Mouse (Mus musculus) cerebellum, adult 2 months (tissue): Measurements from ENCODE around the gene Tbl1x.

ENCODE experiments used
- CTCF ChIP-seq: fragments of 200-500 bp; IDR thresholded peaks from 2 replicates; pipeline ENCODE4 v1.5.1; 2011; ENCODE audit warnings: low read depth, mild to moderate bottlenecking, control low read depth, low read length, moderate library complexity, borderline replicate concordance; ENCODE audit not compliant: insufficient read depth
- POLR2A ChIP-seq: fragments of 200-500 bp; IDR thresholded peaks from 2 replicates; pipeline ENCODE4 v1.6.1; 2011; ENCODE audit warnings: low read length, control low read depth, borderline replicate concordance; ENCODE audit not compliant: insufficient read depth

DNA sequence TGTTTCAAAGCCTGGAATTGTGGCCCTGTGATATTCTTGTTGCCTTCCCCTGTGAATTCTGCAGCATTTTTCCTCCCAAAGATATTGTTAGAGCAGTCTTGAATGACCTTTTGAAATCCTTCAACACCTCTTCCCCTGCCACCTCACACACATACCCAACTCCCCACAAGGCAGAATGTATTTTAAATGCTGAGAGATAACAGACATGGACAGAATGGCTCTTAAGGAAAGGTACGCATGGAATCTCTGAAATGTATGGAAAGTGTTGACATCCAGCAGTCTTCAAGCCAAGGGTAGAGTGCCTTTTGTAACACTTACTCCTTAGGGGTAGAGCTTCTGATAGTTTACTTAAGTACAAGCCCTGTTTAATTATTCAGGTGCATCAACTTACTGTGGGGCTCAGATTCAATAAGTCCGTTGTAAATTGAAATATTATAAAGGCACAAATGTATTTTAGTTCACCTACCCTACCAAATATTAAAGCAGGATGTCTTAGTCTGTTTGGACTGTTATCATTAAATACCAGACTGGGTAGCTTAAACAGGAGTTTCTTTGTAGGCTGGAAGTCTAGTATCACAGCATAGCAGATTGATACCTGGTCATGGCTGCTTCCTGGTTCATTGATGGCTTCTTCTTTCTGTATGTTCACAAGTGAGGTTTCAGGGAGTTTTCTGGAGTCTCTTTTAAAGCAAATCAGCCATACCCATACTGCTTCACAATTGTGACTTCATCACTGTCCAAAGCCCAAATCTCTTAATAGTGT, 92.9 kb downstream of the Tbl1x start:
- TF ChIP-seq POLR2A (no peak), CTCF (no peak)
